Mouse (Mus musculus) CH12.LX (cell line): Measurements from ENCODE around the gene Zfhx3.

ENCODE experiments used
- CTCF ChIP-seq, 2 experiments: IDR thresholded peaks in 1 of 2; conservative IDR thresholded peaks in 1 of 2; 2 replicates each; pipeline ENCODE4 v1.5.1; 2011 to 2012; ENCODE audit warnings: low read depth in 2 of 2, low read length in 2 of 2, improper control_type of control experiment in 1 of 2, inconsistent platforms in 1 of 2, mild to moderate bottlenecking in 1 of 2, moderate library complexity in 1 of 2
- E2F4 ChIP-seq: IDR thresholded peaks from 2 replicates; pipeline ENCODE4 v1.6.1; 2011; ENCODE audit warnings: low read depth, low read length, improper control_type of control experiment; ENCODE audit not compliant: insufficient replicate concordance
- EP300 ChIP-seq: IDR thresholded peaks from 2 replicates; pipeline ENCODE4 v1.6.1; 2011; ENCODE audit warnings: low read length, improper control_type of control experiment
- MYC ChIP-seq: IDR thresholded peaks from 2 replicates; pipeline ENCODE4 v1.6.1; 2011; ENCODE audit warnings: low read depth, mild to moderate bottlenecking, improper control_type of control experiment, low read length
- SIN3A ChIP-seq: IDR thresholded peaks from 2 replicates; pipeline ENCODE4 v1.6.1; 2012; ENCODE audit warnings: low read length, improper control_type of control experiment, inconsistent platforms

- no peak for TF ChIP-seq EP300
- TF ChIP-seq SIN3A, result no peak
- no peak for TF ChIP-seq E2F4
- no peak for TF ChIP-seq MYC
- TF ChIP-seq CTCF (conservative IDR thresholded peaks at IDR 0.05 in 1 of 2, IDR thresholded peaks at IDR 0.05 in 1 of 2; ENCODE audit: low read depth in 2 of 2, low read length in 2 of 2), result no peak
These were observed 886.9 kb downstream of the Zfhx3 start for GRCm38 (mm10) chr8:108829305-108829717.
